Mouse (Mus musculus) cerebral cortex, adult 2 months (tissue): Measurements from ENCODE around the gene Setd7.

Source experiments
- WGBS: fragments of 180-500 bp; shearing (Covaris S2); methylation state at CpG from one replicate; pipeline ENCODE4 v1.1.7; 2018; 5-methylcytosine and 5-hydroxymethylcytosine counted together

The Setd7 gene

GRCm38 (mm10) chr3:51560511-51561108 lies at the start of gene Setd7:
Setd7 (minus strand) TSS chr3:51560879.
- WGBS = under 1% methylated on average over 48 of the region's 48 CpGs

GRCm38 (mm10) chr3:51604489-51604888 lies 43.8 kb upstream of the Setd7 start:
- 79% methylated on average over 3 of the region's 3 CpGs for WGBS

- 21% methylated on average over 15 of the region's 15 CpGs for WGBS
These were observed 43.1 kb upstream of the Setd7 start for GRCm38 (mm10) chr3:51603705-51604291.

GRCm38 (mm10) chr3:51601461-51601860 lies 40.8 kb upstream of the Setd7 start:
- WGBS = 100% methylated on average over 2 of the region's 2 CpGs

GRCm38 (mm10) chr3:51600728-51601127 lies 40.0 kb upstream of the Setd7 start:
- WGBS = 93% methylated on average over 4 of the region's 4 CpGs

GRCm38 (mm10) chr3:51599057-51599630 lies 38.5 kb upstream of the Setd7 start:
- 73% methylated on average over 12 of the region's 12 CpGs for WGBS

GRCm38 (mm10) chr3:51596538-51596937 lies 35.9 kb upstream of the Setd7 start:
- 70% methylated on average over 2 of the region's 2 CpGs for WGBS

GRCm38 (mm10) chr3:51593506-51593905 lies 32.8 kb upstream of the Setd7 start:
- 86% methylated on average over 1 of the region's 1 CpGs for WGBS

GRCm38 (mm10) chr3:51591591-51591990 lies 30.9 kb upstream of the Setd7 start:
- 93% methylated on average over 6 of the region's 6 CpGs for WGBS

GRCm38 (mm10) chr3:51590207-51590892 lies 29.7 kb upstream of the Setd7 start:
- 49% methylated on average over 15 of the region's 15 CpGs for WGBS

- WGBS = 66% methylated on average over 7 of the region's 7 CpGs
These were observed 27.1 kb upstream of the Setd7 start for GRCm38 (mm10) chr3:51587697-51588262.

GRCm38 (mm10) chr3:51583574-51584391 lies 23.1 kb upstream of the Setd7 start:
- 23% methylated on average over 18 of the region's 18 CpGs for WGBS

GRCm38 (mm10) chr3:51579243-51579642 lies 18.6 kb upstream of the Setd7 start:
- 86% methylated on average over 4 of the region's 4 CpGs for WGBS

- WGBS = 81% methylated on average over 12 of the region's 12 CpGs
These were observed 17.4 kb upstream of the Setd7 start for GRCm38 (mm10) chr3:51577816-51578749.

GRCm38 (mm10) chr3:51577359-51577758 lies 16.7 kb upstream of the Setd7 start:
- WGBS = 65% methylated on average over 11 of the region's 11 CpGs

- 84% methylated on average over 9 of the region's 9 CpGs for WGBS
These were observed 13.2 kb upstream of the Setd7 start for GRCm38 (mm10) chr3:51573915-51574314.

- WGBS = 94% methylated on average over 4 of the region's 4 CpGs
These were observed 9.5 kb upstream of the Setd7 start for GRCm38 (mm10) chr3:51570200-51570599.

- 32% methylated on average over 6 of the region's 6 CpGs for WGBS
These were observed 1.3 kb upstream of the Setd7 start for GRCm38 (mm10) chr3:51561993-51562385.

- 1% methylated on average over 32 of the region's 32 CpGs for WGBS
These were observed 672 bp upstream of the Setd7 start for GRCm38 (mm10) chr3:51561109-51561992.
